Mouse (Mus musculus) heart, postnatal 0 days (tissue): Measurements from ENCODE around the gene Grrp1.

Experiments
- CTCF ChIP-seq: IDR thresholded peaks from 2 replicates; pipeline ENCODE4 v1.5.1; 2016; ENCODE audit warnings: antibody characterized with exemption, control low read depth, low read depth
- EP300 ChIP-seq: IDR thresholded peaks from 2 replicates; pipeline ENCODE4 v1.6.1; 2016; ENCODE audit warnings: antibody characterized with exemption, low read depth

DNA sequence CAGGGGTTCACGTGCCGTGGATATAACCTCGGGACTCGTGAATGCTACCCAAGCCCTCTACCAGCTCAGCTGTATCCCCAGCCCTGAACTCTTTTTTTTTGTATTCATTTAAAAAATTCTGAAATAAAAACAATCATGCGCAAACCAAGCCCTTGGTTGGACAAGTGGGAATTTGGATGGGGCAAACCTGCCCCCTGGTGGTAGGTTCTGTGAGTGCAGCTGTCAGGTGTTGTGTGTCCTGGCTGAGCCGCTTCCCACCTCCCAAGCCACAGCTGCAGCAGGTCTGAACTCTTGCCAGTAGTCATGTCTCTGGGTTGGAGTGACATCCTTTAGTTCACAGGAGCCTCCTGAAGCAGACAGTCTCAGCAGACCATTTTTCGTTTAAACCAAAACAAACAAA lies 38.2 kb upstream of the Grrp1 start:
- TF ChIP-seq CTCF, result peak; percentile 91
- TF ChIP-seq EP300, result no peak
